Mouse (Mus musculus) limb, embryonic 11.5 days (tissue): ENCODE data around the gene Col6a6. TPM values are rescaled to one million over a fixed set of nuclear protein-coding genes. Genes with fewer than 3 reads are reported as not detected.

ENCODE experiments used
- ATAC-seq: fragments of 200-750 bp; cut with Nextera tagmentation; 2 replicates; pipeline ENCODE4 v1.8.0; 2017; ENCODE audit warnings: low read depth; ENCODE audit not compliant: insufficient number of reproducible peaks, low FRiP score, low TSS enrichment
- DNase-seq: peaks from one replicate; pipeline ENCODE4 v3.0.0-alpha.2; 2015; ENCODE audit warnings: low spot score
- H3K27ac ChIP-seq: fragments of 300-500 bp; sonication (generic); replicated peaks from 2 replicates; pipeline ENCODE4 v1.5.1; 2014; ENCODE audit warnings: low read depth, mild to moderate bottlenecking, low read length
- H3K27me3 ChIP-seq: fragments of 300-500 bp; sonication (generic); 2 replicates; pipeline ENCODE4 v1.6.1; 2014; ENCODE audit warnings: mild to moderate bottlenecking, low read length, mixed read lengths; ENCODE audit not compliant: control insufficient read depth, insufficient read depth
- H3K36me3 ChIP-seq: fragments of 300-500 bp; sonication (generic); 2 replicates; pipeline ENCODE4 v1.6.1; 2014; ENCODE audit warnings: mild to moderate bottlenecking, low read length, moderate library complexity, mixed read lengths; ENCODE audit not compliant: control insufficient read depth, insufficient read depth
- H3K4me1 ChIP-seq: fragments of 300-500 bp; sonication (generic); 2 replicates; pipeline ENCODE4 v1.6.1; 2014; ENCODE audit warnings: low read length, mixed read lengths; ENCODE audit not compliant: control insufficient read depth, insufficient read depth
- H3K4me2 ChIP-seq: fragments of 300-500 bp; sonication (generic); 2 replicates; pipeline ENCODE4 v1.6.1; 2014; ENCODE audit warnings: low read depth, mild to moderate bottlenecking, moderate library complexity; ENCODE audit not compliant: severe bottlenecking
- H3K4me3 ChIP-seq: fragments of 300-500 bp; sonication (generic); 2 replicates; pipeline ENCODE4 v1.5.1; 2014; ENCODE audit warnings: low read depth, low read length
- H3K9ac ChIP-seq: fragments of 300-500 bp; sonication (generic); 2 replicates; pipeline ENCODE4 v1.6.1; 2014; ENCODE audit warnings: mild to moderate bottlenecking, low read length
- H3K9me3 ChIP-seq: fragments of 300-500 bp; sonication (generic); 2 replicates; pipeline ENCODE4 v1.6.1; 2016; ENCODE audit warnings: low read length; ENCODE audit not compliant: control insufficient read depth
- WGBS: fragments of 180-500 bp; shearing (Covaris S2); extraction: QIAGEN DNeasy Blood & Tissue Kit; methylation state at CpG from one replicate; pipeline ENCODE4 v1.1.7; 2014; 5-methylcytosine and 5-hydroxymethylcytosine counted together
- polyA plus RNA-seq: library from polyadenylated mRNA; unstranded; fragments of >200 nt; fragmentation: Nextera tagmentation; extraction: Ambion mirVana; gene quantifications from 2 replicates; pipeline ENCODE4 v1.2.1, GENCODE M21; 2014

Gene Col6a6
- 0.23 and 0.37 TPM in 2 replicates for polyA plus RNA-seq

DNA sequence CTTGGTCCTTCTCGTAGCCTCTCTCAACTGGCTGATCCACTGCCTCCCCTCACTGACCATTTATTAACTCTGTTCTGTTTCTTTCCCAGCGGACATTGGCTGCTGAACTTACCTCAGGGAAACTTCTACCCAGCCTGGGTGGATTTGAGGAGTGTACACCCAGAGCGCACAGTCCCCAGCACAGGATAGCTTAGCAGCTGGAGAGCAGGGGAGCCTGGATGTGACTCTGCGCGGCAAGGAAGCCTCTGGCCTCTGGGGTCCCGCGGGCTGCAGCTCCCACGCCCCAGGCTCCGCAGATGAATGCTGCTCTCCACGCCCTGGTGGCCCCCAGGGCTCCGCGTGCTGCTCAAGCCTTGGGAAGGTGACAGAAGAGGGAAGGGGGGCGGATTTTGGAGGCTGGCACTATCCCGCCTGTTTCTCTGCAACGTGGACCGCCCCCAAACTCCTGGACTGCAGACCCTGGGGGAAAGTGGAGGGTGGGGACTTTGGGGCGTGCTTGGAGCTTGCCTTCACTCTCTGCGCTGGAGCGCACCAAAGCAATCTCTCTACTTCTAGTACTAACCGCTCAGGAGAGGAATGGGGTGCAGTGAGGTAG lies at the start of gene Col6a6:
Gene Col6a6 (minus strand): TSS at position 370 of the 595 bp plus-strand sequence.
- no peak within 1 kb of the TSS for H3K27ac ChIP-seq
- DNase-seq = peak; percentile 23
- no peak within 1 kb of the TSS for H3K9ac ChIP-seq
- WGBS = 12% methylated on average over 20 of the region's 20 CpGs
- H3K4me2 ChIP-seq = peak within 1 kb of the TSS; percentile 34; the same call in 1 of the 2 replicates
- H3K36me3 ChIP-seq = no peaks in the 10 kb centered on the region
- peak within 1 kb of the TSS; percentile 9; the same call in 1 of the 2 replicates for H3K4me3 ChIP-seq
- no peaks in the 10 kb centered on the region for H3K27me3 ChIP-seq
- no peak for ATAC-seq
- H3K9me3 ChIP-seq = no peaks in the 10 kb centered on the region
- H3K4me1 ChIP-seq = peaks cover 3% of the 10 kb centered on the region; the same call in 1 of the 2 replicates

GRCm38 (mm10) chr9:105876124-105876523 lies 48.2 kb upstream of the Col6a6 start:
- 90% methylated on average over 4 of the region's 4 CpGs for WGBS

DNA sequence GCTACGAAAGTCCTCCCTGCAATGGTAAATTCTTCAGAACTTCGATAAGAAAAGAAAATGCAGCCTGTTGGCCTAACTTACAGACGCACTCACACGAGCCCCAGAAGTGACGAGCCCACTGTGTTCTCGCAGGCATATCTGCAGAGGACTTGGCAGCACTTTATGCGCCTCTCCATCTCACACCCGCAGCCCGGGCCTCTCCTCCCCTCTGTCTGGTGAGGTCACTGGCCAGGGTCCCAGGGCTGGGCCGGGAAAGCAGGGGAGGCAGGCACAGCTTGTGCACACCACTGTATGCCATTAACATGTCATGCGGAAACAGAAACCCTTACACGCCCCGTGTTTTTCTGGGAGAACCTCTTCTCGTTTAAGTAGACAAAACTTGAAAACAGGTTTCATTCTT lies 43.7 kb upstream of the Col6a6 start:
- Histone ChIP-seq H3K4me2 (no peak overlapping the region), H3K9me3 (no peaks in the 10 kb centered on the region), H3K27me3 (no peaks in the 10 kb centered on the region), H3K9ac (no peak overlapping the region), H3K4me1 (no peaks in the 10 kb centered on the region), H3K27ac (no peak overlapping the region), H3K4me3 (no peak overlapping the region), H3K36me3 (no peaks in the 10 kb centered on the region)
- ATAC-seq (no peak), DNase-seq (no peak)
- WGBS = 77% methylated on average over 14 of the region's 14 CpGs

More at GRCm38 (mm10) chr9:105876124-105876523, 48.2 kb upstream of the Col6a6 start:
- ATAC-seq (no peak), DNase-seq (no peak)
- Histone ChIP-seq H3K4me3 (no peak overlapping the region), H3K36me3 (no peaks in the 10 kb centered on the region), H3K4me2 (no peak overlapping the region), H3K27me3 (no peaks in the 10 kb centered on the region), H3K9ac (no peak overlapping the region), H3K9me3 (no peaks in the 10 kb centered on the region), H3K4me1 (no peaks in the 10 kb centered on the region), H3K27ac (no peak overlapping the region)

GRCm38 (mm10) chr9:105857773-105858172 lies 29.8 kb upstream of the Col6a6 start:
- Histone ChIP-seq H3K4me2 (no peak overlapping the region), H3K4me3 (no peak overlapping the region), H3K9me3 (no peaks in the 10 kb centered on the region), H3K4me1 (no peaks in the 10 kb centered on the region), H3K27ac (no peak overlapping the region), H3K9ac (no peak overlapping the region), H3K36me3 (no peaks in the 10 kb centered on the region), H3K27me3 (no peaks in the 10 kb centered on the region)
- DNase-seq (peak; percentile 75), ATAC-seq (no peak)
- 14% methylated on average over 6 of the region's 6 CpGs for WGBS

DNA sequence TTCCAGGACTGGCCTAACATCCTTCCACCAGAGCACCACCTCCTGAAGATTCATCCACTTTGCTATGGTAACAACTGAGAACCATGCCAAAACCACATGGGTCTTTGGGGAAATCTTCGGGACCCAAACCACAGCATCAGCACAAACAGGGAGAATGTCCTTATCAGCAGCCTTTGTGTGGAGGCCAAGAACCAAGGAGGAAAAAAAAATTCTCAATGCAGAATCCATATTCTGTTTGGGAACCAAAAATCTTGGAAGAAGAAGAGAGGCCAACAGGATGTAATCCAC lies 24.8 kb upstream of the Col6a6 start:
- Histone ChIP-seq H3K27ac (no peak overlapping the region), H3K4me1 (no peaks in the 10 kb centered on the region), H3K4me2 (no peak overlapping the region), H3K27me3 (no peaks in the 10 kb centered on the region), H3K9me3 (no peaks in the 10 kb centered on the region), H3K9ac (no peak overlapping the region), H3K4me3 (no peak overlapping the region), H3K36me3 (no peaks in the 10 kb centered on the region)
- DNase-seq (no peak), ATAC-seq (no peak)
- WGBS = 89% methylated on average over 1 of the region's 1 CpGs

GRCm38 (mm10) chr9:105852015-105852777 lies 24.2 kb upstream of the Col6a6 start:
- H3K9ac ChIP-seq = no peak overlapping the region
- no peak overlapping the region for H3K4me3 ChIP-seq
- no peak for DNase-seq
- no peaks in the 10 kb centered on the region for H3K9me3 ChIP-seq
- no peak overlapping the region for H3K4me2 ChIP-seq
- H3K27me3 ChIP-seq = no peaks in the 10 kb centered on the region
- H3K27ac ChIP-seq = no peak overlapping the region
- ATAC-seq = no peak
- H3K4me1 ChIP-seq = no peaks in the 10 kb centered on the region
- 81% methylated on average over 14 of the region's 14 CpGs for WGBS
- no peaks in the 10 kb centered on the region for H3K36me3 ChIP-seq

GRCm38 (mm10) chr9:105851011-105851410 lies 23.1 kb upstream of the Col6a6 start:
- no peak overlapping the region for H3K4me2 ChIP-seq
- H3K27ac ChIP-seq = no peak overlapping the region
- H3K4me1 ChIP-seq = no peaks in the 10 kb centered on the region
- no peaks in the 10 kb centered on the region for H3K9me3 ChIP-seq
- H3K9ac ChIP-seq = no peak overlapping the region
- ATAC-seq = no peak
- no peaks in the 10 kb centered on the region for H3K27me3 ChIP-seq
- no peak overlapping the region for H3K4me3 ChIP-seq
- WGBS = 80% methylated on average over 3 of the region's 3 CpGs
- no peak for DNase-seq
- H3K36me3 ChIP-seq = no peaks in the 10 kb centered on the region

- Histone ChIP-seq H3K27me3 (no peaks in the 10 kb centered on the region), H3K9me3 (no peaks in the 10 kb centered on the region), H3K9ac (no peak overlapping the region), H3K4me1 (no peaks in the 10 kb centered on the region), H3K36me3 (no peaks in the 10 kb centered on the region), H3K4me2 (no peak overlapping the region), H3K4me3 (no peak overlapping the region), H3K27ac (no peak overlapping the region)
- WGBS = 74% methylated on average over 4 of the region's 4 CpGs
- DNase-seq (no peak), ATAC-seq (no peak)
These were observed 20.4 kb upstream of the Col6a6 start for GRCm38 (mm10) chr9:105848396-105848795.
